Mouse (Mus musculus) retina, postnatal 1 day (tissue): ENCODE data around the gene Ppfibp2.

Source experiments
- DNase-seq: peaks from one replicate; pipeline ENCODE4 v3.0.0-alpha.2; 2012

Gene Ppfibp2

DNA sequence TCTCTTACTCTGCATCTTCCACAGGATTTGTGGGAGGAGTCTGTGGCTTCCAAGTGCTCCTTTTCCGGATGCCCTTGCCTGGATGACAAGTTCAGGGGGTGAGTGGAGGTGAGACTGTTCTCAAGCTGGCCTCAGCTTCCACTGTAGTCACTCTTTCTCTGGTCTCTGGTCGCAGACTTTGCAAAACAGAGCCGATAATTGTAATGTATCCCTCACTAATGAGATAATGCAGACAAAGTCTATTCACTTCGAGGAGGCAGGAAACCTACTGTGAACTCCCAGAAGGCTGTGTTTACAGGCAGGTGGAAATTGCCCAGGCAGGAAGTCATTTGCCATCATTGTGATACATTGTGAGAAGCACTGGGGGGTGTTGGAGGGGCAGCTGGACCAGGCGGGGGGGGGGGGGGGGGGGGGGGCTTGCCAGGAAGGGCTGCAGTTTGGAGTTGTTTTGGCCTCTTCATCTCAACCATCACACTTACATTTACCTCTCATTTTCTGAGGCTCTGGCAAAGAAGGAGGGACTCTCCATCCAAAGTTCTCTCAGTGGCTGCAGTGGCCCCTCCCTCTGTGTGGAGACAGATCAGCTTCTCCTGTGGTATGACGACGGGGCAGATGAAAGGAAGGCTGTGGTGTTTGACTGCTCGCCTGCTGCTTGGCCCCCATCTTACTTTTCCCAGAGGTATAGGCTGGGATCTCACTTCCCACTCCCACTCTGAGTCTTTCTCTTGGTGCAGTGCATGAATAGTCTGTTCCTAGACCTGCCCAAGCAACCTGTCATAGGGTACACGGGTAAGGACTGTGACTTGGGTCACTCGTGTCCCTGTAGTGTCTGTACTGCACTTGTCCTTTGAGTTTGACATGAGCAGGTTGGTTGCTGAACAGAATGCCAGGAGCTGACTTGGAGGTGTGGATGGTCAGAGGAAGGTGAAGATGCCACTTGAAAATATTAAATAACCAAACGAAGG is 23.3 kb downstream of the Ppfibp2 start:
- DNase-seq: peak; percentile 38

DNA sequence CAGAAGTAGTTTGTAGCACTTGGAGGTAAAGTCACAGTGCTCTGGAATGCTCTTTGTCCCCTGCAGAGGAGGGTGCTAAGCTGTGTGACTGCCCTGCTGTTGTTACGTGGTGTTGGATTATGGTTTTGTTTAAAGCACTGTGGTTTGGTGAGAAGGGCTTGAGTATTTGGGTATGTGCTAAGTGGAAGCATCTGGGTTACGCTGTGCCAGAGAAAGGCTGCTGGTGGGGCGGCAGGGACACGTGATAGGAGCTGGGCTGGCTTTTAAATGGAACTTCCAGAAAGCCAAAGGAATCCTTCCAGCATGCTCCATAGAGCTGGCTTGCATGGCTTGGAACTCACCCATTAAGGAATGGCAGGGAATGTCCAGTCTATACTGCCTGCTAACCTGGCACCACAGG is 24.2 kb downstream of the Ppfibp2 start:
- no peak for DNase-seq

DNA sequence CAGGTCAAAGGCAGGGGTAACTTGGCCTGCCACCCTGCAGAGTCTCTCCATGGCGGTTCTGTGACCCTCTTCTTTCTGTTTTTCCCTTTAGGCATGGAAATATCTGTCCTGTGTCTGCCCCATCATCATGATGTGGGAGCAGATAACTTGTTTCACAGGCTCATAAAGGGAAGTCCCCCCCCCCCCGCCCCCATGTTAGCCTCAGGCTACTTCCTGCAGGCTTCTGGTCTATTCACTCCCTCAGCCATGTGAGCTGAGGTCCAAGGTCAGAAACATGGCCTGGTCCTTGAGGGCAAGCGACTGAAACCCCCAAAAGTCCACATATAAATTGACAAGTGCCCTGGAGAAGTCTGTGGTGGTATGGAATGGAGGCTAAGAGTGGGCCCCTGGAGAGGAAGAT is 25.1 kb downstream of the Ppfibp2 start:
- no peak for DNase-seq

DNA sequence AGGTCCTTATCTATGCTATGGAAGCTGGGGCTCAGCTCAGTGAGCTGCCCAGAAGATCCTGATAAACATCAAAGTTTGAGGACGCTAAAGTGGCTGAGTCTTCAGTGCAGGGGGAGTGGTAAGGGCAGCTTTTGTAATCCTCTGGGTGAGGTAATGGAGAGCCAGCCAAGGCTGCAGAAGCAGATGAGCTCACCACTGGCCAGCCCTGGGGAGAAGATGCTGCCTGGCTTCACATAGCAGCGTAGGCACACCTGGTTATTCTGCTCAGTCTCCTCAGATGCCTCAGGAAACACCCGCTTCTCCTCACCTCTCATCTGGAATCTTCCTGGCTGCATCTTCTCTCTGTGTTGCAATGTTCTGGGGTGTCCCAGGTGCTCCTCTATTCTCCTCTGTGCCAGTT is 29.4 kb downstream of the Ppfibp2 start:
- no peak for DNase-seq

DNA sequence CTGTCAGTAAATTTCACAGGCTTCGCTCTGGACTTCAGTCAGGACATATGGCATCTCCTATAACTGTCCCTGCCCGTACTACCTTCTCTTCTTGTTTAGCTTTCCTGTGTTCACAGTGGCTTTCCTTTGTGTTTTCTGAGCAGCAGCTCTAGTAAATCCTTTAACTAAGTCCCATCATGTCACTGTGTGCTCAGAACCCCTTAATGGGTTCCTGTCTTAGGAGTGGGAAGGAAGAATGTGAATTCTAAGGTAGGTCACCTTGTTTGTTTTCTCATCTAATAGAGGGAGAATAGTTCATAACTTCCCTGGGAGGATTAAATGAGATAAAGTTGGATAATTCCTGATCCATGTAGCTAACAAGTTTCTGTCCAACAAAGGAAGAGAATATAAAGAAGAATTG is 30.1 kb downstream of the Ppfibp2 start, which contains the start of gene 5330417H12Rik:
Gene 5330417H12Rik, minus strand, starts transcription at position 101 of the 400 bp plus-strand sequence.
- peak; percentile 7 for DNase-seq

DNA sequence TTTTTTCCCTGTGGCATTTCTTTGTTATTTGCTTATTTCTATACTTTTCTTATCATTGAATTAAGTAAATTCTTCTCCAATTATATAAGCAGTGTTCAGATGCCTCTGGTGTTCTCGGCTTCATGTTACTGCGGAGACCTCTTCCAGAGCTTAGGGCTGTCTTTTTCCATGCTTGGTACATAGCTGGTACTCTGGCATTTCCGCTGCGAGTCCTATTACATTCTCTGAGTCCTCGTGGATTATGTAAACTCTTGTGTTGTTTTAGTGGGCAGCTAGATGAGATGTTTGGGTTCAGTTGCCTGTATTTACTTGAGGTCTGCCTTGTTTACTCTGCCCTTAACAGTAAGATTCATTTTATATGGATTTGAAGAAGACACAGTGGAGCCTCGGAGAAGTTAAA is 30.8 kb downstream of the Ppfibp2 start:
- no peak for DNase-seq

DNA sequence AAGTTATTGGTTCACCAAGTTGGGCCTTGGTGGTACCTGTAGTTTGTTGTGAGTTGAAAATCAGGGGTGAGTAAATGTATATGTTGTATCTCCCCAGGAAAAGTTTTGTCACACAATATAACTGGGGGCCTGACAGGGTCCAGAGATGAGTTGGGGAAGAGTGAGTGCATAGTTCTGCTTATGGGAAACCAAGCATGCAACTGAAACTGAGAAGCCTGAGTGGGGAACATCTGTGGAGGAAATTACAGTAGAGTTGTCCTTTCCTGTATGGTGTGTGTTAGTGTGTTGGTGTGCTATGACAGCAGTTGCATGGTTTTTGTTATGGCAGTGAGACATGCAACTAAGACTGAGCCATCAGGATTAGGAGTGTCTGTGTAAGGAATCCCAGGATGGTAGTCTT is 33.4 kb downstream of the Ppfibp2 start:
- no peak for DNase-seq

DNA sequence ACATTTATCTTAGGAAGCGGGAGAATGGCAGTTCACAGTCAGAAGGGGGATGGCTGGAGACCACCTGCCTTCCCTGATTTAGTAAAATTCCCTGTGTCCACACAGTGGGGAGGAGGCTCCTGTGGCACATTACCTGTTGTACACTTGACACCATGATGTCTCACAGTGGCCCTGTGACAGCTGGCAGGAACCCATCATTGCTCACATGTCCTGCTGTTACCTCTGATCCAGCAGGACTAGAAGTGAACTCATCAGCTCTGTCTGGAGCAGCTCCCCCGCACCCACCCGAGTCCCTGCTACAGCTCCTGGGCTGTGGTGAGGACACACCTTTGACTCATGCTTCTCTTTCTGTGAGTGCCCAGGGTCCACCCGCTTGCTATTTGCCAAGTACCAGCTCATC is 38.2 kb downstream of the Ppfibp2 start:
- no peak for DNase-seq

DNA sequence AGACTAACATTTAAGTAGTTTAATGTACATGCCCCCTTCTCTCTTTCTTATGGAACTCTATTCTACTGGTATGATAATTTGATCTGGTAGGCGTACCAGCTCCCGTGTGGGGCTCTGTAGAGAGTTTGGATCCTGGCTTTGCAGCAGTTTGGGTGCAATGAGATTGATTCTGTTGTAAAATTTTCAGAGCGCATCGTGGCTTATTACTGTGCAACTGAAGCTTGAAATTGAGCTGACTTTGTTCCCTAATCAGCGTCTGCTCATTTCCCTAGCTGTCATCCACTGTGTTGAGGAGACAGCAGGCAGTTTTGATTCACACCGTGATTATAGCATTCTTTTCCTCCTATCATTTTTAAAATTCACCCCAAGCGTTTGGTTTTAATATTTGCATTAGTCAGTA is 42.4 kb downstream of the Ppfibp2 start:
- no peak for DNase-seq

DNA sequence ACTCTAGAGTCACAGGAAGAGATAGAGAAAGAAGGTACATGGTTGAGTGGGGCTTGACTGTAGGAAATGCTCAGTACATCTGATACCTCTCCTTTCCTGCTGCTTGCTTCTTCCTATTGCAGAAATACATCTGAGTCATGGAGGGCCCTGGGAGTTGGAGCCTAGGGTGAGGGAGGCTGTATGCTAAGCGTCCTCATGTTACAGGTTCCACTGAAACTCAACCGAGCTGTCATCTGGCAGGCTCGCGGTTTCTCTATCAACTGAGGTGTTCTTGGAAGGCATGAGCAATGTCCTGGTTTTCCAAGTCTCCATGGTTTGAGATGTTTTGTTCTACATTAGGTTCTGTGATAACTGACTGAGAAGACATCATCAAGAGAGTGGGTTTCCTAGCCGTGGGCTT is 43.0 kb downstream of the Ppfibp2 start:
- no peak for DNase-seq

DNA sequence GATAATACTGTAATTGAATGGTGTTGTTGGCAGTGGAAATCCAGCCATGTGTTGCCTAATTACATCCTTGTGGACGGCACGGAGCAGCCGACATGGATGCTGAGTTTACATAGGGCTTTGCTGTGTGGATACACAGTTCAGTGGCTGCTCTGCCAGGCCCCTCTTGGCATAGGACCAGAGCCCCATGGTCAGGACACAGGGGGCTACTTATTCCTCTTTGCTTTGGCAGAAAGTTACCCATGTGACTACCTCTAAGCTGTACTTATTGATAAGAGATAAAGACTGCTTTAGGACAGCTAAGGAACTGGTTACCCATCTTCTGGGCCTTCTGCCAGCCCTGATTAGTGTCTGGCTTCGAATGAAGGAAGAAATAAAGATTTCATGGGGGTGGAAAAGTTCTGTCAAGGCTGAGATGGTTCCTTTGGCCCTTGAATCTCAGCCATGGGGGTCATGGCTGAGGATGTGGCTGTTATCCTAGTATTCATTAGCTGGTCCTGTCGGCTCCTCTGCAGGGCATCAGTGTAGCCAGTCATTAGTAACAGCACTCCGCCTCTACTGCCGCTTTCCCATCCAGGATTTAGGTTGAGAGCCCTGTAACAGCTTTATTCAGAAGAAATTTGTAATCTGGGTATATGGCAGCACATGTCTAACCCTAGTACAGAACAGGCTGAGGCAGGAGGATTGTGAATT is 47.7 kb downstream of the Ppfibp2 start:
- peak; percentile 7 for DNase-seq

DNA sequence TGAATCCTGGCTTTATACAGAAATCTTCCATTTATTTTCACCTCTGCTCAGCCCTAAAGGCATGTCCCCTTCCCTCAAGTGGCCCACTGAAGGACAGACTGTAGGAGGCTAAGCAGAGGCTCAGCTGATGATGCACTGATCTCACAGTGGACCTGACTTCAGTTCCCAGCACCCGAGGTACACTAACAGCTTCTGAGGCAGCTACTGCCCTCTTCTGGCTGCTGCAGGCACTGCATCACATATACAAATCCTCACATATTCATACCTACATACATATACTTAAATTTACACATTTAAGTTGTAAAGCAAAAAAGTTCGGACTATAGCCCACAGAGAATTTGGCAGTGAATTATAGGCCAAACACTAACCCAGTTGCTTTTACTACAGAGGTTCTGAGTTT is 50.0 kb downstream of the Ppfibp2 start:
- DNase-seq: no peak

DNA sequence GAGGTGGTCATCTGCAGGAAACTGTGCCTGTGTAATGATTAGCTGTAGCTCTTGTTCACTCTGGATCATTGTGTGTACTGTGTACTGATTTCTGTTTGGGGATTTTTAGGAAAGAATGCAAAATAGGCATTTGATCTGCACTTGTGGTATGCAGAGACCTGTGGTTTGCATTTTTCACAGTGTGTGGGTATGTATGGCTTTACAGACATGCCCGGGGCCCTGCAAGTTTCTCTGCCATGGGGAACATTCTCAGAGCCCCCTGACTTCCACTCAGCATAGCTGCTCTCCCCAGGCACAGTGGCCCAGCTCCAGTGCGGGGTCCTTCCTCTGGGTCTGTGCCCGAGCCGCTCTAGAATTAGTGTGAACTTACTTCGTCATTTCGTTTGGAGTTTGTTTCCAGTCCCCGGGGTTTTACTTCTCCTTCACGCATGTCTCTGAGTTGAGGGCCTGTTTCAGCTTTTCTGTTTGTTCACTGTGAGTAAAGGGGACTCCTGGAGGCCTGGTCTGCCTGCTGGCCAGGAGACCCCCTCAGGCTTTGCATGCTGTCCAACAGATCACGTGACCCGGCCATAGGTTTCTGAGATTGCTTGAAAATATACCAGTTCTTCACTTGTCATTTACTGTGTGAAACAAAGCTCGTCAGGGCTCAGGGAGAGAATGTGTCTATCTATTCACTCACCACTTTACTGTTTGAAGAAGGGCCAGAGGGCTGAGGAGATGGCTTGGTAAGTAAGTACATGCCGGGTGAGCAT is 54.1 kb downstream of the Ppfibp2 start:
- DNase-seq: no peak

DNA sequence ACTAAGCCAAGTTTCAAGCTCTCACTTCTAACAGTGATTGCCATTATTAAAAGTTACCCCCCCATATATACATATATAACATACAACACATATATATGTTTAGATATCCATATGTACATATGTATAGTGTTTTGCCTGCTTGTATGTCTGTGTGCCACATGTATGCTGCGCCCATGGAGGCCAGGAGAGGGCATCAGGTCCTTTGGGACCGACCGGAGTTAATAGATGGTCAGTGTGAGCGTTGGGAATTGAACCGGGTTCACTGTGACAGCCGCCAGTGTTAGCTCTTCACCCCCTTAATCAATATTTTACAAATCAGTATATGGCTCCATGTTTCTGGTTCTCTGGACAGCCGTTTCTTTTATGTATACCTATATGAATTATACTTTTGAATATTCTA is 55.0 kb downstream of the Ppfibp2 start:
- no peak for DNase-seq

DNA sequence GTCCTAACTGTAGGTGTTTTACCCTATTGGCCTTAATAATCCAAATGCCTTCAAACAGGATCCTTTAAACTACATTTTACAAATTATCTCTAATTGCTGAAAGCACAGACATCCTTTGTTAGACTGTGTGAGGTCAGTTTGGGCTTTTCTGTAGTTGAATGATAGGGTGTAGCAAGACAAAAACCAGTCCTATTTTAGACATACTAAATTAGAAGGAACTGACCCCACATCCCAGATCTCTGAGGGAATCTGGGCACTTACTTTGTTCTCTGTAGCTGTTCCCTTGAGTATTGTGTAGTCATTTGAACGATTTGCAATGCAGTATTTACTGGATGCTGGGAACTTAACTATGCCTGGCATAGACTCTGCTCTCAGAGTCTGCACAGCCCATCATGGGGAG is 56.8 kb downstream of the Ppfibp2 start:
- DNase-seq: no peak

DNA sequence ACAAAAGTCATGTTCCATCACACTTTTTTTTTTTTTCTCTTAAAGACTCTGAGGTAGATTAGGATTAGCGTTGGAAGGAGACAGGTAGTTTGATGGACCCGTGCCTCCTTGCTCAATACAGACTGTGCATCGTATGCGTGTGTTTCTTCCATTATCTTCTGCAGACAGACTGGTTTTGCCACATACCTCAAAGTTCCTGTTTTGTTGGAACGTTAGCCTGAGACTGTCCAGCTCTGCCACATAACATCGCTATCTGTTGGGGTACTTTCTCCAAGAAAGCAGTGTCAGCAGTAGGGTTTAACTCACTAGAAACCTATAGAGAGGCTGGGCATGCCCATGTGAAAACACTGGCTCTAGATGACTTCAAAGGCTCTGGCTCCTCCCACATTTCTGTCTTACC is 61.4 kb downstream of the Ppfibp2 start:
- no peak for DNase-seq

DNA sequence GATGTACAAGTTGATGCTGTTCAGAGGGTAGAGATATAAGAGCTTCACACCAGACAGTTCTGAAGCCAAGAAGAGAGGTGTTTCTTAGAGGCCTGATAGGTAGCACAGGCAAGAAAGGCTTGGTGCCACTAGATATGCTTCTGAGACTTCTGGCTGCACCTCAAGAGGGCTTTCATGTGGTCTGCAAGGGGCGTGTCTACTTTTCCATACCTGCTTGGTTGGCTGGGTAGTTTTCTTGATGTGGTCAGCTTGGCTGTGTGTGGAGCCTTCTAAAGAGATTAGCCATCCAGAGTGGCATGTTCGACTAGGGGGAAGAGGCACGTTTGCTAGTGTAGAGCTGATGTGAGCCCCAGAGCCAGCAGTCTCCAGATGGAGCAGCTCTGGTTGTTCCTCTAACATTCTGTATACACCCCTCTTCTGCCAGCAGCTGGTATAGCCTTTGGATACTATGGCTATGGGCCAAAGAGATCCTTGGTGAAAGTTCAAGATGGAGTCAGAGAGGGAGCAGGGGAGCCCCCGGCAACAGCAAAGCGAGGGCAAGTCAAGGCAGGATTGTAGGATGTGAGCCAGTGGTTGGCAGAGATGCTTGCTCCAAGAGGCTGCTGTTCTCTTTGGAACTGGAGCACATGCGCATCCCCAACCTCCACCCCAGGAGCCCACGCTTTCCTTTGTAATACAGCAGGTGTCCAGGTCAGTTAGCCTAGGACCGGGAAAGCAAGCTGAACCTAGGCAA is 64.3 kb downstream of the Ppfibp2 start:
- no peak for DNase-seq

DNA sequence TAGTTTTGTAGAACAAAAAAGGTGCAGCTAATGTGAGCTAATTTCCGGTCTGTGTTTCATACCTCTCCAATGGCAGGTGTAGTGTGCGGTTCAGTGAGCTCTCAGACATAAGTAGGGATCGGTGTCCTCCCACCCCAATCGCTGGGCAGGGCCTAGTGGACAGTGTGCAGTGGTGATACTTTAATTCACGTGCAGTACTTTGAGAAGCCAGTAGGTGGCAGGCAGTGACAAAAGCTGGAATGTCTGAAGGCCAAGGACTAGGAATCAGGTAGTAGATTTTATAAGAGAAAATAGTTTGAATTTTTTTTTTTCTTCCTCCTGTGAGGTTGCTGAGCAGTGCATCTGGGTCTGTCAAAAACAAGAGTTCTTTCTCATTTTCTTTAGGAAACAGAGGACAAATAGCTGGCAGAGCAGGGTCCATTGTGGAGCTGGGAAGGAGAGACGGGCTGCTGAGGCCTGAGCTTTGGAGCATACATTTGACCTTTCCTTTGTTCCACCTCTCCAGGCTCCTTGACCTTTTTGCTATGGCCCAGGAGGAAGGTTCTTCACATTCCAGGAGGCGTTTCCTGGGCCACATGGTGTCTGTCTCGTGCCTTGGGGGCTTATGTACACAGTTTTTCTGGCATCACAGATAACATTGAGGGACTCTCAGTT is 66.3 kb downstream of the Ppfibp2 start:
- peak; percentile 90 for DNase-seq

DNA sequence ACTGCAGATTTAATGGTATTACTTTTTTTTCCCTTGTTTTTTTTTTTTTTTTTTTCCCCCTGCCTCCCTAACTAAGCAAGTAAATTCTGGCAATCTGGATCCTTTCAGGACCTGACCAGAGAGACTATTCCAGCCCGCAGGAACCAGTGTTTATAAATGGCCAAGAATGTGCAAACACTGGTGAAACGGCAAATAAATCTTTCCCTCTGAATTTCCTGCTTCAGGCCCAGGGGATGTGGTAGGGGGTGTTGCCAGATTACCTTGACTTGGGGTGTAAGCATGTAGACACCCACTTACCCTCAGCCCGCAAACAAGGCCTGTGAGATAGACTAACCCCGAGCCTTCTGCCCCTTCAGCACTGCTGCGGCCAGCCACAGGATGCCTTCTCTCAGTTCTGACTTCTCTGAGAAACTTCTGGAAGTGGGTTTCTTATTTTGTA is 66.9 kb downstream of the Ppfibp2 start:
- no peak for DNase-seq

DNA sequence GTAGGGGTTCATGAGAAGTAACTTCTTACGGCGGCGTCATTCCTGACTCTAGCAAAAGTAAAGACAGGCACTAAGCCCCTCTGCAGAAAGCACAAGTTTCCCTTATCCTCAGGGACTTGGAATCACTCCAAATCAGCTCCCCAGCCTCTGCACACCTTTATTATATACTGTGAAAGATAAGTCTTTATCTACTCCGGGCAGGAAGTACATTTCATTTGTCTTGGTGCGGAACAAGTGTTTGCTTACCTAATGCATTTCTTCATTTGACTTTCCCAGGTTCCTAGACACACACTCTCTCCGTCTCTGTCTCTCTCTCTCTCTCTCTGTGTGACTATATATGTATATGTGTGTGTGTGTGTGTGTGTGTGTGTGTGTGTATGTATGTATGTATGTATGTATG is 68.6 kb downstream of the Ppfibp2 start:
- no peak for DNase-seq

DNA sequence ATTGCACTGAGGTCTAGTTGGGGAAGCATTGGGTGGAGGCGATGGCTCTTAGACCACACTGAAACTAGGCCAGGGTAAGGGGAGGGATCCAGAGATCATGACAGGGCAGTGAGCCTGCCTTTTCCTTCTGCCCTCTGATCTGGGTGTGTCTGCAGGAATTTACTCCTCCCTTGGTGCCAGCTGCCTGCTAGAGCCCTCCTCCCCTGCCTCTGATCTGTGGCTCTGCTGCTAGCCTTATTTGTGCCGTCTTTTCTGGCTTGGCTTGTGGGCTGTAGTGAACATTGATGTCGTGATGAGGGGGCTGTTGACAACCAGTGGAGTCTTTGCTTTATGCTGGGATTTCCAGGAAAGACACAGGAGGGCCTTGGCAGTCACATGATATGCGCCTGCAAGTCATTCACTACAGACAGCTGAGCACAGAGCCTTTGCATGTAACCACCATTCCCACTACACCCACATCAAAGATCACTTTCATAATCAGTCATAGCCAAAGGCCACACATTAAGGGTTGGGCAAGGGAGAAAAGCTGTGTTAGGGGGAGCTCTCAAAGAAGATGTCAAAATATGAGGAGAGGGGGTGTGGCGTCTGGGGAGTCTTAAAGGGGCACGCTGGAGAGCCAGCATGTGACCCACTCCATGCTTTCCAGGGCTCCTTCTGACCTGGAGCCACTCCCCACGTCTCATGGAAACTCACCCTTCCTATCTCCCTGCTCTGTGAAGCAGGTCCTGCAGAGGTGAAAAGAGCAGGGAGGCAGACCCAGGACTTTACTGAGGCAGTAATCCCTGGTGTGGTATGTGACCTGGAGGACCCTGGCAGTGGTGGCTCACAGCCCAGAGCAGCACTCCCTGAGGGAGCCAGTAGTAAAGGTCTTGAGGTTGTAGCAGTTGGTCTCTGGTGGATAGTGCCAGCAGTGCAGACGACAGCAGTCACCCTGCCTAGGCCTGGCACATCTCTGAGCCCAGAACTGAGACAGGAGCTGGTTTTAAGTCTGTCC is 69.4 kb downstream of the Ppfibp2 start:
- peak; percentile 62 for DNase-seq
